Mouse (Mus musculus): ENCODE measurements around the gene Ephx1. TPM values are rescaled to one million over a fixed set of nuclear protein-coding genes. Genes with fewer than 3 reads are reported as not detected.

The Ephx1 gene
- 26.6 TPM for polyA plus RNA-seq (2015; fragmentation: Illumina TruSeq; extraction: RNeasy Lipid Tissue Mini Kit (QIAGEN cat#74804); ENCODE audit: low read depth, low replicate concordance)

GRCm38 (mm10) chr1:181020756-181021487 is at the start of gene Ephx1:
Ephx1 (minus strand) TSS chr1:181020904.

GRCm38 (mm10) chr1:181050937-181051336 is 30.2 kb upstream of the Ephx1 start, which contains the start of gene 9130409I23Rik:
9130409I23Rik (plus strand) TSS chr1:181051237.

GRCm38 (mm10) chr1:180942166-180943031 is 78.3 kb downstream of the Ephx1 start, which contains the start of gene Tmem63a:
Tmem63a (plus strand) TSS chr1:180942344.

GRCm38 (mm10) chr1:180934467-180935419 is 86.0 kb downstream of the Ephx1 start, which contains the start of gene Lefty1:
Lefty1 (plus strand) TSS chr1:180935022.

Other genes with a start within 250 kb of the Ephx1 start
- gene H3f3a, start 207.0 kb downstream of the Ephx1 start, polyA plus RNA-seq (2015; fragmentation: Illumina TruSeq; extraction: RNeasy Lipid Tissue Mini Kit (QIAGEN cat#74804); ENCODE audit: low read depth, low replicate concordance) = 690 TPM
- gene Sde2, start 169.8 kb downstream of the Ephx1 start, polyA plus RNA-seq (2015; fragmentation: Illumina TruSeq; extraction: RNeasy Lipid Tissue Mini Kit (QIAGEN cat#74804); ENCODE audit: low read depth, low replicate concordance) = 14.2 TPM
- 0.36 TPM for gene Lefty2, start 127.8 kb downstream of the Ephx1 start, polyA plus RNA-seq (2015; fragmentation: Illumina TruSeq; extraction: RNeasy Lipid Tissue Mini Kit (QIAGEN cat#74804); ENCODE audit: low read depth, low replicate concordance)
- 36.0 TPM for gene Pycr2, start 116.6 kb downstream of the Ephx1 start, polyA plus RNA-seq (2015; fragmentation: Illumina TruSeq; extraction: RNeasy Lipid Tissue Mini Kit (QIAGEN cat#74804); ENCODE audit: low read depth, low replicate concordance)
- 4.1 TPM for gene Lefty1, start 85.9 kb downstream of the Ephx1 start, polyA plus RNA-seq (2015; fragmentation: Illumina TruSeq; extraction: RNeasy Lipid Tissue Mini Kit (QIAGEN cat#74804); ENCODE audit: low read depth, low replicate concordance)
- gene Tmem63a, start 78.6 kb downstream of the Ephx1 start, polyA plus RNA-seq (2015; fragmentation: Illumina TruSeq; extraction: RNeasy Lipid Tissue Mini Kit (QIAGEN cat#74804); ENCODE audit: low read depth, low replicate concordance) = 38.9 TPM
- not detected for gene 9130409I23Rik, start 30.3 kb upstream of the Ephx1 start, polyA plus RNA-seq (2015; fragmentation: Illumina TruSeq; extraction: RNeasy Lipid Tissue Mini Kit (QIAGEN cat#74804); ENCODE audit: low read depth, low replicate concordance)
- 50.2 TPM for gene Nvl, start 123.3 kb upstream of the Ephx1 start, polyA plus RNA-seq (2015; fragmentation: Illumina TruSeq; extraction: RNeasy Lipid Tissue Mini Kit (QIAGEN cat#74804); ENCODE audit: low read depth, low replicate concordance)
- 43.9 TPM for gene Cnih4, start 123.8 kb upstream of the Ephx1 start, polyA plus RNA-seq (2015; fragmentation: Illumina TruSeq; extraction: RNeasy Lipid Tissue Mini Kit (QIAGEN cat#74804); ENCODE audit: low read depth, low replicate concordance)
- 52.7 TPM for gene Wdr26, start 191.1 kb upstream of the Ephx1 start, polyA plus RNA-seq (2015; fragmentation: Illumina TruSeq; extraction: RNeasy Lipid Tissue Mini Kit (QIAGEN cat#74804); ENCODE audit: low read depth, low replicate concordance)

Data from brain, adult 10 weeks (tissue).